Mouse (Mus musculus) intestine, embryonic 16.5 days (tissue): ENCODE measurements around the gene Arhgap30. TPM values are rescaled to one million over a fixed set of nuclear protein-coding genes. Genes with fewer than 3 reads are reported as not detected.

ENCODE experiments used
- ATAC-seq: fragments of 200-750 bp; cut with Nextera tagmentation; 2 replicates; pipeline ENCODE4 v1.8.0; 2017; ENCODE audit warnings: moderate TSS enrichment, moderate library complexity
- H3K27ac ChIP-seq: fragments of 300-500 bp; sonication (generic); 2 replicates; pipeline ENCODE4 v1.5.1; 2014; ENCODE audit warnings: mild to moderate bottlenecking, low read length
- H3K27me3 ChIP-seq: fragments of 300-500 bp; sonication (generic); replicated peaks from 2 replicates; pipeline ENCODE4 v1.6.1; 2014; ENCODE audit warnings: low read length, control low read depth, mixed read lengths; ENCODE audit not compliant: control insufficient read depth, insufficient read depth
- H3K36me3 ChIP-seq: fragments of 300-500 bp; sonication (generic); 2 replicates; pipeline ENCODE4 v1.6.1; 2014; ENCODE audit warnings: low read length, control low read depth; ENCODE audit not compliant: control insufficient read depth, insufficient read depth
- H3K4me1 ChIP-seq: fragments of 300-500 bp; sonication (generic); 2 replicates; pipeline ENCODE4 v1.6.1; 2014; ENCODE audit warnings: low read length, control low read depth, mixed read lengths; ENCODE audit not compliant: control insufficient read depth, insufficient read depth
- H3K4me2 ChIP-seq: fragments of 300-500 bp; sonication (generic); 2 replicates; pipeline ENCODE4 v1.6.1; 2014; ENCODE audit warnings: low read depth, low read length, control low read depth
- H3K4me3 ChIP-seq: fragments of 300-500 bp; sonication (generic); 2 replicates; pipeline ENCODE4 v1.5.1; 2014; ENCODE audit warnings: mild to moderate bottlenecking, low read length
- H3K9ac ChIP-seq: fragments of 300-500 bp; sonication (generic); 2 replicates; pipeline ENCODE4 v1.6.1; 2014; ENCODE audit warnings: low read depth, low read length
- H3K9me3 ChIP-seq: fragments of 300-500 bp; sonication (generic); 2 replicates; pipeline ENCODE4 v1.6.1; 2016; ENCODE audit warnings: low read length, control low read depth; ENCODE audit not compliant: control insufficient read depth
- WGBS: fragments of 180-500 bp; shearing (Covaris S2); extraction: QIAGEN DNeasy Blood & Tissue Kit; methylation state at CpG from one replicate; pipeline ENCODE4 v1.1.7; 2014; 5-methylcytosine and 5-hydroxymethylcytosine counted together
- polyA plus RNA-seq: library from polyadenylated mRNA; unstranded; fragments of >200 nt; fragmentation: Nextera tagmentation; extraction: Ambion mirVana; gene quantifications from 2 replicates; pipeline ENCODE4 v1.2.1, GENCODE M21; 2015

Arhgap30 gene
- 2.0 and 2.5 TPM in 2 replicates for polyA plus RNA-seq

DNA sequence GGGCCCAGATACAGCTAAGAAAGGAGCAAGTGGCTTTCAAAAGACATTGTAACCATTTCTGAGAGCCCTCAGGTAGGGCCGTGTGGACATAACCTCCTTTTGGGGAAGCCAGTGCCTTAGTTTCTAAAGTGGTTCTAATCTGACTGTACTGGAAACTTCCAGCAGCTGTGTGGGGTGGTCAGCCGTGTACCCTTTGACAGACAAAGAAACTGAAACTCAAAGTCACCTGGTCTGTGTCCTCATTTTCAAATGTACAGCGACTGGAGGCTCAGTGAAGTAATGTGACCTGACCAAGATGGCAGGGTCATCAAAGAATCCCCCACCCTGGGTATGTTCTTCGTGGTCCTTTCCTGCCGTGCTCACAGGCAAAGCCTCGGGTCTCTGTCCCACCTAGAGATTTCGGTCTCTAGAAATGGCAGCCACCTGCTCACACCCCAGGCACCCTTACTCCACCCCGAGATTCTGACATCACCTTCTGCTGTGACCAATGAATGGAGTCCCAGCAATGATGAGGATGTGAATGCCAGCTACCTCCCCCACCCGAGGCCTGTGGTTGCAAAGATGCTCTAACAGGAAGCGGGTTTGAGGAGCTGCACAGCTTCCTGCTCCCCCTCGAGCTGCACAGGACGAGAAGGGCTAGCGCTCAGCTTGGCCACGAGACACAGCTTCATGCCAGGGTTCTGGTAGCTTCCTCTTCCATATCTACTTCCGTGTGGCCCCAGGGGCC is at the start of gene Arhgap30:
Arhgap30 (plus strand) TSS at position 579 of the 727 bp plus-strand sequence.
- Histone ChIP-seq H3K27me3 (no peaks in the 10 kb centered on the region), H3K27ac (no peak within 1 kb of the TSS)

DNA sequence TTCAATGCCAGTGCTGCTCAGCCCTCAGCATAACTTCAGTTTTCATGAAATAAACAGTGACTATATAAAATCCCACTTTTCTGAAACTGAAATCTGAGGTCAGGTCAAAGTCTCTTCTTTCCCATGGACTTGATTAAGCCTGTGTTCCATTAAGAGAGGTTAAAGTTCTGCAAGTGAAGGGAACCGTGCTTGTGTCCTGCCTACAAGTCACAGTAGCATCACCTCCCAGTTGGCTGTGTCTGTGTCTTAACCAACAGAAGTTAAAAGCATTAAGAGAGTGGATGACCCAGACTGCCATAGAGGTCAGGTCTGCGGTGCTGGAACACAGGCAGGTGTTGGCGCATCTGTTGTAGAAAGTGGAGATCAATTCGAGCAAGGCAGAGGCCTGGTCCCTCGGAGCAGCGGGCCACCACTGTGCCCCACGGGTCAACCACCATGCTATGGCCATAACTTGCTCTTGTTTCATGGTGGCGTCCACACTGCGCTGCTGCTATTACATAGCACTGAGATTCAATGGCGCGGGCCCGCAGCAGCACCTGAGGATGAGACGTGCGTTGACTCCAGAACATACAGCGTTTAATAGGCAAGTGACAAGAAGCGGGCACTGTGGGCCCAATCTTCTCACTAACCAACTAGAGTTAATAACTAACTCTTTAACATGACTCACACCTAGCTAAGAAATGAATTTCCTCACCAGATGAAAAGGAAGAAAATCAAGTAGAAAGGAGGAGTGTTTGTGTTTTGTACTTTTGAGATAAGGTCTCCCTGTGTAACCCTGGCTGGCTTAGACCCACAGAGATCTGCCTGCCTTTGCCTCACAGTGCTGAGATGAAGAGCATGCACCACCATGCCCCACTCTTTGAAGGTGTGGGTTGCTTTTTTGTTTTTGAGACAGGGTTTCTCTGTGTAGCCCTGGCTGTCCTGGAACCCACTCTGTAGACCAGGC is 46.2 kb upstream of the Arhgap30 start:
- no peak for ATAC-seq
- Histone ChIP-seq H3K4me2 (no peak overlapping the region), H3K4me1 (peaks cover 13% of the 10 kb centered on the region), H3K4me3 (no peak overlapping the region), H3K27me3 (no peaks in the 10 kb centered on the region), H3K9ac (no peak overlapping the region), H3K9me3 (0 out of 2 replicates have a peak, but pooled peaks cover 4% of the 10 kb centered on the region), H3K27ac (peak overlapping the region; percentile 23; the same call in 1 of the 2 replicates), H3K36me3 (peaks cover 16% of the 10 kb centered on the region)
- WGBS = 87% methylated on average over 16 of the region's 16 CpGs

More for the DNA sequence above, at the start of gene Arhgap30:
- H3K4me2 ChIP-seq = no peak within 1 kb of the TSS
- H3K9ac ChIP-seq = no peak within 1 kb of the TSS
- H3K36me3 ChIP-seq = no peaks in the 10 kb centered on the region
- H3K4me1 ChIP-seq = no peaks in the 10 kb centered on the region
- no peaks in the 10 kb centered on the region for H3K9me3 ChIP-seq
- 75% methylated on average over 15 of the region's 15 CpGs for WGBS
- peak; percentile 25; the same call in 1 of the 2 replicates for ATAC-seq
- H3K4me3 ChIP-seq = no peak within 1 kb of the TSS

- no peak overlapping the region for H3K27ac ChIP-seq
- no peaks in the 10 kb centered on the region for H3K27me3 ChIP-seq
- peaks cover 5% of the 10 kb centered on the region for H3K36me3 ChIP-seq
- peak; percentile 41 for ATAC-seq
- peaks cover 13% of the 10 kb centered on the region for H3K4me1 ChIP-seq
- H3K9ac ChIP-seq = no peak overlapping the region
- WGBS = 75% methylated on average over 9 of the region's 9 CpGs
- peak overlapping the region; percentile 52 for H3K4me2 ChIP-seq
- H3K9me3 ChIP-seq = 0 out of 2 replicates have a peak, but pooled peaks cover 4% of the 10 kb centered on the region
- H3K4me3 ChIP-seq = peak overlapping the region; percentile 73; the same call in 1 of the 2 replicates
Observed at GRCm38 (mm10) chr1:171343922-171344677, 44.7 kb upstream of the Arhgap30 start.

GRCm38 (mm10) chr1:171344715-171345114 is 44.0 kb upstream of the Arhgap30 start:
- Histone ChIP-seq H3K4me3 (peak overlapping the region; percentile 73), H3K27ac (no peak overlapping the region)
- peak; percentile 32 for ATAC-seq

GRCm38 (mm10) chr1:171345225-171346094 is 43.3 kb upstream of the Arhgap30 start, which contains the start of the genes Nit1 and Pfdn2:
TSS of gene Nit1 (minus strand) at chr1:171345646.
TSS of gene Pfdn2 (plus strand) at chr1:171345670.
- Histone ChIP-seq H3K4me1 (peaks cover 13% of the 10 kb centered on the region), H3K4me3 (peak within 1 kb of the TSS; percentile 73), H3K27me3 (no peaks in the 10 kb centered on the region), H3K4me2 (peak within 1 kb of the TSS; percentile 80), H3K9me3 (0 out of 2 replicates have a peak, but pooled peaks cover 4% of the 10 kb centered on the region), H3K27ac (peak within 1 kb of the TSS; percentile 64; the same call in 1 of the 2 replicates), H3K9ac (peak within 1 kb of the TSS; percentile 77), H3K36me3 (peaks cover 4% of the 10 kb centered on the region; the same call in 1 of the 2 replicates)
- ATAC-seq = peak; percentile 90
- 1% methylated on average over 53 of the region's 53 CpGs for WGBS

More at GRCm38 (mm10) chr1:171344715-171345114, 44.0 kb upstream of the Arhgap30 start:
- H3K27me3 ChIP-seq = no peaks in the 10 kb centered on the region
- H3K4me1 ChIP-seq = peaks cover 13% of the 10 kb centered on the region
- H3K36me3 ChIP-seq = peaks cover 5% of the 10 kb centered on the region
- 72% methylated on average over 9 of the region's 9 CpGs for WGBS
- peak overlapping the region; percentile 77 for H3K9ac ChIP-seq
- peak overlapping the region; percentile 52 for H3K4me2 ChIP-seq
- H3K9me3 ChIP-seq = 0 out of 2 replicates have a peak, but pooled peaks cover 4% of the 10 kb centered on the region

DNA sequence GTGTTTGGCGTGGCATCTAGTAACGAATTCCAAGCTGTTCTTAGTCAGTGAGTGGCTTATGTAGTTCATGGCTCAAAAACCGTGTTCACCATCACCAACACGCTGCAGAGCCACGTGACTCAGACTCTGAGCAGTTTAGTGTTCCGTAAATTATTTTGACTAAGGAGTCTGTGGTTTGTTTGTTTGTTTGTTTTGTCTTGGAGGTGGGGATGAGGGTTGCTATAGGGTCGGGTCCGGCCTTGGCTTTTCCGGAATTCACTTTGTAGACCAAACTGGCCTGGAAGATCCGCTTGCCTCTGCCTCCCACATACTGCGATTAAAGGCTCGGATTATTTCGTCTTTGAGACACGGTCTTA is 42.7 kb upstream of the Arhgap30 start:
- no peak for ATAC-seq
- Histone ChIP-seq H3K27me3 (no peaks in the 10 kb centered on the region), H3K9ac (peak overlapping the region; percentile 77), H3K4me3 (peak overlapping the region; percentile 73), H3K4me2 (peak overlapping the region; percentile 80), H3K36me3 (peaks cover 3% of the 10 kb centered on the region; the same call in 1 of the 2 replicates), H3K9me3 (0 out of 2 replicates have a peak, but pooled peaks cover 4% of the 10 kb centered on the region), H3K27ac (peak overlapping the region; percentile 10; the same call in 1 of the 2 replicates), H3K4me1 (peaks cover 13% of the 10 kb centered on the region)
- under 1% methylated on average over 14 of the region's 14 CpGs for WGBS

- no peak for ATAC-seq
- WGBS = 93% methylated on average over 3 of the region's 3 CpGs
- Histone ChIP-seq H3K4me2 (no peak overlapping the region), H3K27me3 (no peaks in the 10 kb centered on the region), H3K27ac (no peak overlapping the region), H3K36me3 (no peaks in the 10 kb centered on the region), H3K4me1 (peaks cover 10% of the 10 kb centered on the region), H3K4me3 (no peak overlapping the region), H3K9ac (no peak overlapping the region), H3K9me3 (0 out of 2 replicates have a peak, but pooled peaks cover 4% of the 10 kb centered on the region)
Observed at GRCm38 (mm10) chr1:171348665-171349064, 40.1 kb upstream of the Arhgap30 start.

DNA sequence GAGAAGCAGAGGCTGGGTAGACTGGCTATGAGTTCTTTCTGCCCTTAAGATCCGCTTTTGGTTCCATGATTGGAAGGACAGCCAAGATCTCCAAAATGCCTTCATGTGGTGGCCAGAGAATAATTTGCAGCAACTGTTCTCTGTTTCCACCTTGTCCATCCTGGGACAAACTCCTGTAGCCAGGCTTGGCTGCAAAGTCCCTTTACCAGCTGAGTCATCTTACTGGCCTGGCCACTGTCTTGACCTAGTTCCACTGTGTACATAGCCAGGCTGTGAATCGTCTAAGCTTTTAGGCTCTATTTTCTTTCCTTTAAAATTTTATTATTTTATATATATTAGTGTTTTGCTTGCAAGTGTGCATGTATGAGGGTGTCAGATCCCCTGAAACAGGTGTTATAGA is 39.5 kb upstream of the Arhgap30 start:
- Histone ChIP-seq H3K9me3 (0 out of 2 replicates have a peak, but pooled peaks cover 4% of the 10 kb centered on the region), H3K4me3 (no peak overlapping the region), H3K4me1 (peaks cover 8% of the 10 kb centered on the region), H3K4me2 (no peak overlapping the region), H3K9ac (no peak overlapping the region), H3K27me3 (no peaks in the 10 kb centered on the region), H3K36me3 (no peaks in the 10 kb centered on the region), H3K27ac (no peak overlapping the region)
- 77% methylated on average over 2 of the region's 2 CpGs for WGBS
- ATAC-seq = no peak
